Mouse (Mus musculus) embryonic stem cell, embryonic (primary cell): ENCODE results near the gene Olfr1412.

Source experiments
- CTCF ChIA-PET, 4 experiments: fragments of 300-600 bp in 2 of 4; fragments of 350-600 bp in 2 of 4; sonication (Branson Sonifier 250); formaldehyde crosslinking; loops; one replicate each; lab custom pipeline; 2022; ENCODE audit warnings: inconsistent platforms in 2 of 4; lab: Charles Lee
- POLR2A ChIA-PET, 4 experiments: fragments of 300-600 bp in 2 of 4; fragments of 350-600 bp in 2 of 4; sonication (Branson Sonifier 250); formaldehyde crosslinking; loops; one replicate each; lab custom pipeline; 2022; ENCODE audit warnings: antibody characterized with exemption in 4 of 4, inconsistent platforms in 1 of 4; lab: Charles Lee

Gene Olfr1412

DNA sequence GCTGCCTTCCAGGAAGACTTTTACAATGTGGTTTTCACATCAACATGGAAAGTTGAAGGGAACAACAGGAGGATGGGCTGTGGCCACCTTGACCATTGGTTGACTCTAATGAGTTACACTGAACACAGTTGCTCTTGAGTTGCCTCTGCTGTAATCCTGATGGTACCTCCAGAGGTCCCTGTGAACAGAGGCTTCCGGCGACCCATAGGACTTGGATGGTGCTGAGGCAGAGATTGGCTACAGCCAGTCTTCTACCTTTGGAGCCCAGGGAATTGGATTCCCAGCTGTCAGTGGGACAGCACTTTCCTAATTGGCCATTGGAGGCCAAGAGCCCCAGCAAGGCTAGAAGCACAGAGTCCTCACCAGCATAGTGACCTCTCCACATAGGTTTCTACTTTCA is at the start of gene Olfr1412:
Olfr1412 (plus strand) TSS at position 301 of the 400 bp plus-strand sequence.
- ChIA-PET POLR2A (no interaction called here), CTCF (no interaction called here)

DNA sequence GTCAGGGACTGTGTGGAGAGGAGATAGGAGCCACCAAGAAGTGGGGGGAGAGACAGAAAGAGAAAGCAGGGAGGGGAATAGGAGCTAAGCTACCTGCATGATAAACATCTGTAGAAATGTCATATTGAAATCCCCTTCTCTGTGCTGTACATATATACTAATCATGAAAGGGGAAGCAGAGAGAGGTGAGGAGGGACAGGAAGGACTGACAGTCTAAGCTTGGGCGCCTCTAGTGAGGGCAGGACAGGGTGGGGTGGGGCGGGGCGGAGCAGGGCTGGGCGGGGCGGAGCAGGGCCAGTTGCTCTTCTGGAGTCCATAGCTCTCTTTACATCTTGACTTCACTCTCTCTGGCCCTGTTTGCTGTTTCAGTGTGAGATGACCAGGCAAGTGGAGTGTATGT is 48.6 kb upstream of the Olfr1412 start:
- CTCF ChIA-PET = interaction anchor here in 1 of 4 experiments (0.5 kb wide), 1 partner anchor 21 kb away, joined by 10 read pairs; no protein-coding TSS in a partner anchor
- POLR2A ChIA-PET = no interaction called here

DNA sequence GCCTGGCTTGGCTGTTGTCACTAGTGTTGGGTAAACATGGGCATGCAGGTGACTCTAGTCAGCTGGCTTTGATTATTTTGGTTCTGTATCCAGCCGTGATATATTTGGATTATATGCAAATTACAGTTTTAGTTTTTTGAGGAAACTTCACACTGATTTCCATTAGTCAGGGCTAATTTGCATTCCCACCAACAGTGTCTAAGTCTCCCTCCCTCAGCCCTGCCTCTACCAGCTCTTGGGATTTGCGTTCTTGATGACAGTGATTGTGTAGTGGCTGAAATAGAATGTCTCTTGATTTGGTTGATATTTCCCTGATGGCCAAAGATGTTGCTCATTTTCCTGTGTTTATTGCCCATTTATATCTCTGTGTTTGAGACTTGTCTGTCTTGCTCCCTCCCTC is 46.5 kb upstream of the Olfr1412 start:
- POLR2A ChIA-PET = no interaction called here
- CTCF ChIA-PET = no interaction called here

DNA sequence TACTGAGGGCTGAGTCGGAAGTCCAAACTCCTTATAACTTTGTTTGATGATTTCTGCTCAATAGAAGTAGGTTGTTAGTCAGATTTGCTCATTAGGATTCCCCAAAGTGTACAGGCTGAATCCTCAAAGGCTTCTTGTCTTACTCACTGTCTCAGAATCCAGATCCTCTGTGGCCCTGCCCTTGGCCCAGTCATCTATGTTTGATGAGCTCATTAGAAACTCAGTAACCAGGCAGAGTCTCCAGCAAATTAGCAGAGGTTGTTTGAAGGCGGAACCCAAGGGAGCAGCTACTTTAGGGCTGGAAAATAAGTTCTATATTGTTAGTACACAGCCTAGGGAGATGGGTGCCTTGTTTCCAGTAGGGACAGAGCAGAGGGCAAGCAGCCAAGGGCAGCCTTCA is 39.6 kb upstream of the Olfr1412 start:
- ChIA-PET POLR2A (interaction anchor here in 1 of 4 experiments (1.1 kb wide), 1 partner anchor 73 kb away, joined by 5 read pairs; the partner anchor contains the start of gene Ndufa10), CTCF (no interaction called here)

DNA sequence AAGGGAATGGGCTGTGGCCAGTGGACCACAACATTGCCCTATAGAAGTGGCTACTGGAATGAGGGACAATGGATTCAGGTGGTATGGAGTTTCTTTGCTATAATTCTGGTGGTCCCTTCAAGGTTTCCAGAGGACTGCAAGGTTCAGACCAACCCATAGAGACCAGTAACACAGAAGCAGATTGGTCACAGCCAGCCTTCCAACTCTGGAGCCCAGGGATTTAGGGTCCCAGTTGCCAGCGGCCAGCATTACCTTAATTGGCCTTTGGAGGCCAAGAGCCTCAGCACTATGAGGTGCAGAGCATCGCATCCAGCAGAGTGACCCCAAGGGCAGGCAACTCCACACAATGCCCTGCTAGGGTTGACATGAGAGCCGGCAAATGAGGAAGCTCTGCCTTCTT is 14.6 kb upstream of the Olfr1412 start, which contains the start of gene Olfr1413:
Olfr1413 (plus strand) TSS at position 301 of the 400 bp plus-strand sequence.
- ChIA-PET POLR2A (no interaction called here), CTCF (no interaction called here)

DNA sequence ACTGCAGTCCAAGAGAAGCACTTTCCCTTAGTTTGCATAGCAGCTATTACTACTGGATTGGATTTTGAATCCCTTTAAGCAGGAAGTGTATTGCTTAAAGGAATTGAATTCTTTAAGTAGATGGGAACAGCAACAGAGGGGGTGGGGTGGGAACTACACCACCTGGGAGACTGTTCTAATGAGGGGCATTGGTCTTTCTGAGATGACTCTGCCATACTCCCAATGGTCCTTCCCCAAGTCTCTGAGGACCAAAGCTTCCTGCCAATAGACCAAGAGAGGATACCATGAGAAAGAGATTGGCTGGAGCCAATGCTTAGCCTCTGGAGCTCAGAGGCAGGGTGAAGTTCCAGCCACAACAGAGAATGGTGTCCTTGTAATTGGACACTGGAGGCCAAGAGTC is 8.5 kb downstream of the Olfr1412 start, which contains the start of gene Olfr1411:
Olfr1411 (plus strand) TSS at position 301 of the 400 bp plus-strand sequence.
- ChIA-PET POLR2A (no interaction called here), CTCF (interaction anchor here in 2 of 4 experiments (0.5 to 0.8 kb wide), 2 partner anchors 17 to 18 kb away, joined by 4 to 5 read pairs; no protein-coding TSS in a partner anchor)

DNA sequence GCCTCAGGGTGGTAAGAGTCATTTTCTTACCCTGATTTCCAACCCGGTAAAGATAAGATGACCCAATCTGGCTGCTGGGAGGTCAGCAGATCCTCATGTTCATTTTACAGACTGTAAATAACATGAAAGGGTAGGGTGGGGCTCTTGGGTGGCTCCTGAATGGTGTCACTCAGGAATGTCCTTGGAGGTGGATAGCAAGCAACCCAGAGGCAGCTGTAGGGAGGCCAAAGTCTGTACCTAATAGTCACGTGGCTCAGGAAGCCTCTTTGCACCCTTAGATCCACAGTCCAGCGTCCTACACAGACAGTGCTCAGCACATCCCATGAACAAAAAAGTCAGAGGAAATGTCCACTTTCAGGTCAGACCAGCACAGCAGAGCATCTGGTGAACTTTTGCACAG is 10.4 kb downstream of the Olfr1412 start:
- CTCF ChIA-PET = no interaction called here
- POLR2A ChIA-PET = no interaction called here

DNA sequence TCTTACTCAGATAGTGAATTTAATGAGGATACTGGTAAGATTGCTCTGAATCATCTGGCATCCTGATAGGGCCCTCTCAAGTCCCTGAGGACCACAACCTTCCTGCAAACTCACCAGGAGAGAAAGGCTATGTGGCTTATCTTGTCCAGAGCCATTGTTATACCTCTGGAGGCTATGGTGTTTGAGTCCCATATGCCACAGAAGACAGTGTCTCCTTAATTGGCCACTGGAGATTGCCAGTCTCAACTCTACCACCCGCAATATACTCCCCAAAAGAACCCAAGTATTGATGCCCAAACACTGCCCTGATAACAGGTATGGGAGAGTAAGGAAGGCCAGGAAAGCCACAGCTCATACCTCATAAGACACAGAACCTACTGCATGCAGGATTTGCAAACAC is 19.9 kb downstream of the Olfr1412 start, which contains the start of gene Olfr1410:
Olfr1410 (plus strand) TSS at position 301 of the 400 bp plus-strand sequence.
- CTCF ChIA-PET = interaction anchor here in 2 of 4 experiments (0.5 to 1.0 kb wide), 2 partner anchors 43 to 83 kb away, joined by 3 read pairs; partner anchors contain the start of gene Otos (in 1 of the 2)
- POLR2A ChIA-PET = no interaction called here

DNA sequence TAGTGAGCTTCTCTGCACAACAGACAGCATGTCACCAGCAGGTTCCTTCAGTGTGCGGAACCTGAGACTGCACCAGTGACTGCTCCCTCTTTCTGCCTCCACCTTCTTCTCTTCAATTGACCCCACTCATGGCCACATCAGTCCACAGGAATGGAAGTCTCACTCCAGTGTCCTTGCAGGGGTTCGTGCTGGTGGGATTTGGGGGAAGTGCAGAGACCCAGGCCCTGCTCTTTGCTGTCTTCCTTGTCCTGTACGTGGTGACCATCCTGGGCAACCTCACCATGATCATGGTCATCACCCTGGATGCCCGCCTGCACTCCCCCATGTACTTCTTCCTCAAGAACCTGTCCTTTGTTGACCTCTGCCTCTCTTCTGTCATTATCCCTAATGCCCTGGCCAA is 22.1 kb downstream of the Olfr1412 start:
- ChIA-PET CTCF (interaction anchor here in 1 of 4 experiments (0.8 kb wide), 1 partner anchor 41 kb away, joined by 5 read pairs; the partner anchor contains the start of gene Otos), POLR2A (no interaction called here)

DNA sequence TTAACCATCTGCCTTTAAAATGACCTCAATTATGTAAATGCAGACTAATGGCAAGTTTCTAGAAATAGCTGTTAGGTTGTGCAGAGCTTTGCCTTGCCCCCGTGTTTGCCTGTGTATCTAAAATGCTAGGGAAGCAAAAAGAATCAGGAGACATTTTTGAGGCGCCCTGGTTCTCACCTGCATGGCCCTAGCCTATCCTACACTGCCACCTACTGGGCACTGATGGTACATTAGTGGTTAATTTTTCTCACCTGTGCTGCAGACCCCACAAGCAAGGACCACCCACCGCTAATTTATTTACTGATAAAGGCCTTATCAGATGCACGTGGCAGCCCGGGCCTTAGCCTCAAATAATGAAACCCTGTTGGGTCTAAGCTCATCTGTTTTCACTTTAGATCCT is 25.4 kb downstream of the Olfr1412 start:
- CTCF ChIA-PET = interaction anchor here in 3 of 4 experiments (0.6 to 1.1 kb wide), 6 partner anchors 17 to 979 kb away, joined by 3 to 8 read pairs (median 4); partner anchors contain the start of gene Olfr1411 (in 1 of the 3)

DNA sequence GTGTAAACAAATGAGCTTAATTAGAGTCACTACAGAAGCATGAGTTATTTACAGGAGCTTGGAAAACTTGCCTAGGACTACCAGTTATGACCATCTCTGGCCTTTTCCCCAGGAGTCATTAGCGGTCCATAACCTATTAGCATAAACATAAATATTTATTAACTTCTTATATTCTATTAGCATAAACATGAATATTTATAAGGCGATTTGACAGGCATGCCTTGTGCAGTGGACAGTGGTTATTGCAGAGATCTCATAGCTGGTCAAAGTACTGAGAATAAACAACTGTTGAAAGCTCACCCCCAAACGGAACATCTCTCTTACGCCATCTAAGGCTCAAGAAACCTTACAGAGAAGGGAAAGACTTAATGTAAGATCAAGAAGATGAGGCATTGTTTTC is 27.6 kb downstream of the Olfr1412 start:
- ChIA-PET POLR2A (interaction anchor here in 1 of 4 experiments (0.7 to 1.8 kb wide), 2 partner anchors 140 to 1012 kb away, joined by 3 to 4 read pairs; partner anchors contain the start of gene Ndufa10), CTCF (interaction anchor here in 2 of 4 experiments (0.6 to 1.4 kb wide), 2 partner anchors 92 to 515 kb away, joined by 3 to 10 read pairs; no protein-coding TSS in a partner anchor)

More for the DNA sequence above, 25.4 kb downstream of the Olfr1412 start:
- POLR2A ChIA-PET = interaction anchor here in 1 of 4 experiments (1.6 kb wide), 1 partner anchor 138 kb away, joined by 4 read pairs; the partner anchor contains the start of gene Ndufa10

DNA sequence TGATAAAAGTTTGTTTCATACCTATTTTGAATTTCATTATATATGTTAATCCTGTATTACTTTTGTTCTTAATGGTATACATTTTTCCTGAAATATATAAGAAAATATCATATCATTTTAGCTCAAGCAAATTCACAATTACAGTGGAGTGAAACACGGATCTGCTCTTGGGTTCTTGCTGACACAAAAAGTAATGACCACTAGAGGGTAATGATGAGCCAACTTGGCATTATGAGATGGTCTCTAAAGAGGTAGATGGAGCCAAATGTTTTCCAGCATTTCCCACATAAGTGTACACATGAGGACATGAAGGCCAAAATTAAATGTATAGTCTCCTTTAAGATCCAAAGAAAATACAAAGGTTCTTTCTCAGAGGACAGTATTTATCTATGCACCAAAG is 28.9 kb downstream of the Olfr1412 start:
- POLR2A ChIA-PET = interaction anchor here in 1 of 4 experiments (1.8 kb wide), 1 partner anchor 141 kb away, joined by 4 read pairs; the partner anchor contains the start of gene Ndufa10
- CTCF ChIA-PET = interaction anchor here in 2 of 4 experiments (0.6 to 2.1 kb wide), 4 partner anchors 34 to 219 kb away, joined by 4 to 14 read pairs (median 5); partner anchors contain the start of gene Otos (in 1 of the 2)

DNA sequence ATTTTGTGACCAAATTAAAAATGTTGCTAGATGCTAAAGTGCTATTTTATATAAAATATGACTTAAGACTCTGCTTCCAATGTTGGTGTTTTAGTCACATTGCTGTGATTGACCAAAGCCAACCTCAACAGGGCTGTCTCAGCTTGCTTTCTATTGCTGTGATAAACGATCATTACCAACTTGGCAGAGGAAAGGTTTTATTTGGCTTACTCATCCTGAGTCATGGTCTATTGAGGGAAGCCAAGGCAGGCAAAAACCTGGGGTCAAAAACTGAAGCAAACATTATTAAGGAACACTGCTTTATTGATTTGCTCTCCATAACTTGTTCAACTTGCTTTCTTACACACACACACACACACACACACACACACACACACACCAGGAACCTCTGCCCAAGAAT is 30.5 kb downstream of the Olfr1412 start:
- CTCF ChIA-PET = interaction anchor here in 2 of 4 experiments (0.7 to 2.1 kb wide), 3 partner anchors 32 to 218 kb away, joined by 3 to 14 read pairs (median 3); partner anchors contain the start of gene Otos (in 2 of the 2)
- POLR2A ChIA-PET = interaction anchor here in 1 of 4 experiments (0.7 kb wide), 2 partner anchors 952 to 1316 kb away, joined by 3 read pairs; no protein-coding TSS in a partner anchor

DNA sequence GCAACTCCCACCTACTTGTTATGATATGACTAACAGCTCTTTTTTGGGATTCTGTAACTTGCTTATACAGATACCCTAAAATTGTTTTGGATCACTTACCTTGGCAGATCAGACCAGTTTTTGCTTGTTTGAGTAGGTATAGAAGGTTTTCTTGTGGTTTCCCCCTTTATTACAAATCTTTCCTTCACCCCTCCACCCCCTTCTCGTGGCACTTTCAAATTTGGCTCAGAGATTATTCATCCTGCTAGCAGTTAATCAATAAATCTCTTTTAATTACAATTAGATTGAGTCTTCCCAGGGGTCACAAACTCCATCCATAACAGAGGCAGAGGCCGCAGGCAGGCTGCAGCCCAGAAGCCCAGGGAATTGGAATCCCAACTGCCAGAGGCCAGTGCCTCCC is 31.9 kb downstream of the Olfr1412 start, which contains the start of gene Olfr12:
Olfr12 (plus strand) TSS at position 301 of the 400 bp plus-strand sequence.
- CTCF ChIA-PET = interaction anchor here in 1 of 4 experiments (1.0 kb wide), 1 partner anchor 30 kb away, joined by 4 read pairs; no protein-coding TSS in a partner anchor
- POLR2A ChIA-PET = no interaction called here

DNA sequence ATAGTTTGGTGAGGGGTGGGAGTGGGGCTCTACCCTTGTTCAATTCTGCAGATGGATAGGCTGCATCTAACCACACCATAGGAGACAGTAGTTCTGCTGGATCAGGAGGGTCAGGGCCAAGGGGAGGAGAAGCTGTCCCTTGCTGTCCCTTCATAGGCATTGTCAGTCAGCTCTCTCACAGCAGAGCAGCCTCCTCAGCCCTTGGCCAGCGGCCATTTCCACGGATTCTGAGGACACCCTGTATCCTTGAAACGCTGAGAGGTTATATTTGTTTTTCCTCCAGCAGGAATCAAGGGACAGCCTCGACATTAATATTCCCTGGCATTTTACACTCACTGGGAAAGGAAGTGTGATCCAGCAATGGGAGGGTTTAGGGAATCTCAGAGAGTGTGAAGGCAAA is 32.8 kb downstream of the Olfr1412 start:
- ChIA-PET CTCF (no interaction called here), POLR2A (interaction anchor here in 1 of 4 experiments (0.5 kb wide), 1 partner anchor 12 kb away, joined by 3 read pairs; no protein-coding TSS in a partner anchor)

DNA sequence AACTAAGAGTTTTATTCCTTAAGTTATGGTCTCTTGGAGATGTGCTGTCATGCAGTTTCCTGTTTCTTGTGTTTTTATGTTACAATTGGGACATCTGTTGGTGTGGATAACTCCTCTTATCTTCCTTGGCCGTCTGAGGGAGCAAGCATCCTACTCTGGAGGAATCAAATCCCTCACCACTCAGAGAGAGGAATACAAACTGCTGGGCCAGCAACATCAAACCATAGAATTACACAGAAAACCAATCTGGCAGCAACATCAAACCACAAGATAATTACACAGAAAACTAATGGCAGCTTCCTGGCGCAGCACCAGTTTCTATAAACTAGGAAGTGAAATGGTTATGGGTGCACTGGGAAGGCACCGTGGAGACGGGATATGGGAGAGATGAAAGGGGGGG is 42.6 kb downstream of the Olfr1412 start:
- ChIA-PET POLR2A (no interaction called here), CTCF (no interaction called here)

DNA sequence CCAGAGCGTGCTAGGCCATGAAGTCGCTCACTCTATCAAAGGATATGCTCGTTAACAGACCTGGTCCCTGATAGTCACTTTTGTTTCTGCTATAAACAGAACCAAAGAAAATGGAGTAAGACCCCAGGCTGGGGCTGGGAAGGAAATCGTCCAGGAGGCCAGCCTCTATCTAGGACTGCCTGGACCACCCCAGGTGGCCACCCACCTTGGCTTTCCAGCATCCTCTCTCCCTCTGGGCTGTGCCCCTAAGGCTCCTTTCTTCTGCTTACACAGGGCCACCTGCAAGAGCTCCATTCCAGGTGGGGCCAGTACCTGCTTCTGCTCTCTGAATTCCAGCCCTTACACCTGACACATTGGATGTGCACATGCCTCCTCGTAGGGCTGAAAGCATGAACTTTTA is 46.6 kb downstream of the Olfr1412 start:
- ChIA-PET POLR2A (no interaction called here), CTCF (interaction anchor here in 1 of 4 experiments (1.2 kb wide), 2 partner anchors 111 to 113 kb away, joined by 3 to 5 read pairs; no protein-coding TSS in a partner anchor)

DNA sequence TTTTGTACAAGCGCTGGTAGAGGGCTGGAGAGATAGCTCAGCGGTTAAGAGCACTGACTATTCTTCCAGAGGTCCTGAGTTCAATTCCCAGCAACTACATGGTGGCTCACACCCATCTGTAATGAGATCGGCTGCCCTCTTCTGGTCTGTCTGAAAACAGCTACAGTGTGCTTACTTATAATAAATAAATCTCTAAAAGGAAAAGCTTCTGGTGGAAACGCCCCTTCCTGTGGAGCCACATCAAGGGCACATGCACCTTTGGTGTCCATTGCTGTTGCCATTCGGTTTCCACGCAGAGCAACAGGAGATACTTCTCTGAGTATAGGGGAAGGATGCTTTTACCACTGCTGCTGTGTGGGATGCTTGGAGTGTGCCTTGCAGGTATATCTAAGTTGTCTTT is 47.4 kb downstream of the Olfr1412 start:
- CTCF ChIA-PET = interaction anchor here in 3 of 4 experiments (0.7 to 1.2 kb wide), 7 partner anchors 8 to 114 kb away, joined by 3 to 5 read pairs (median 3); partner anchors contain the start of genes Otos (in 2 of the 3) and Cops9 (in 1 of the 3)

DNA sequence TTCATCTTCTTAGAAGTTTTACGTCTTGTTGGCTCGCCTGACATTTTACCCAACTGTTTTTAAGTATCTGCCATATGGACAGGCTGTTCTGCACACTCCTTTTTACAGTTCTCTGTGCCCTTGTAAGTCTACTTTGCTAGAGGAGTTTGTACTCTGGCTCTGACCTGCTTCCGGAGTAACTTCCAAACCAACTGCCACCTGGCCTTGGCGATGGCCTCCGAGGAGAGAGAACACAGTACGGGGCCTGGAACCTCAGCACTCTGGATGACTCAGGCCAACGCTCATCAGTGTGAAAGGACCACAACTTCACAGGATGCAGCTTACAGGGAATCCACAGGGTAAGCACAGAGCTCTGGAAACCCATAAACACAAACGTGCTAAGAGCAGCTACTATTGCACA is 48.1 kb downstream of the Olfr1412 start:
- ChIA-PET POLR2A (no interaction called here), CTCF (interaction anchor here in 3 of 4 experiments (0.6 to 1.7 kb wide), 6 partner anchors 8 to 671 kb away, joined by 3 to 5 read pairs (median 4); partner anchors contain the start of genes Otos (in 2 of the 3) and Cops9 (in 1 of the 3))

More for the DNA sequence above, 47.4 kb downstream of the Olfr1412 start:
- POLR2A ChIA-PET = interaction anchor here in 2 of 4 experiments (0.5 to 1.0 kb wide), 2 partner anchors 9 to 234 kb away, joined by 3 to 7 read pairs; partner anchors contain the start of gene Cops9 (in 1 of the 2)
